Mouse (Mus musculus) MEL (cell line): ENCODE measurements around the gene Castor1. TPM values are rescaled to one million over a fixed set of nuclear protein-coding genes. Genes with fewer than 3 reads are reported as not detected.

ENCODE experiments used
- DNase-seq: peaks from one replicate; pipeline ENCODE4 v3.0.0; 2011; ENCODE audit warnings: low read depth, low spot score
- H3K27ac ChIP-seq: 2 replicates; pipeline ENCODE4 v1.5.1; 2012; ENCODE audit warnings: low read depth, mild to moderate bottlenecking, control low read depth, low read length, moderate library complexity; ENCODE audit not compliant: control insufficient read depth
- H3K27me3 ChIP-seq, 2 experiments: fragments of 150-350 bp in 1 of 2; sonication (generic) in 1 of 2; 2 replicates each; pipeline ENCODE4 v1.6.1; 2012; ENCODE audit warnings: low read length in 2 of 2, mild to moderate bottlenecking in 2 of 2, improper control_type of control experiment in 1 of 2, moderate library complexity in 1 of 2; ENCODE audit not compliant: insufficient read depth in 2 of 2, control insufficient read depth in 1 of 2
- H3K36me3 ChIP-seq, 2 experiments: 2 replicates each; pipeline ENCODE4 v1.6.1; 2012 to 2014; ENCODE audit warnings: low read length in 2 of 2, improper control_type of control experiment in 1 of 2, inconsistent platforms in 1 of 2, mild to moderate bottlenecking in 1 of 2; ENCODE audit not compliant: insufficient read depth in 2 of 2, control insufficient read depth in 1 of 2
- H3K4me1 ChIP-seq, 2 experiments: fragments of 150-350 bp in 1 of 2; sonication (generic) in 1 of 2; 2 replicates each; pipeline ENCODE4 v1.6.1; 2012; ENCODE audit warnings: low read length in 2 of 2, improper control_type of control experiment in 1 of 2, mild to moderate bottlenecking in 1 of 2; ENCODE audit not compliant: insufficient read depth in 2 of 2, control insufficient read depth in 1 of 2
- H3K4me3 ChIP-seq, 2 experiments: fragments of 150-350 bp in 1 of 2; sonication (generic) in 1 of 2; 2 replicates each; pipeline ENCODE4 v1.5.1; 2012; ENCODE audit warnings: low read depth in 2 of 2, low read length in 2 of 2, mild to moderate bottlenecking in 2 of 2, moderate library complexity in 2 of 2, control low read depth in 1 of 2, improper control_type of control experiment in 1 of 2; ENCODE audit not compliant: control insufficient read depth in 1 of 2, insufficient read depth in 1 of 2
- H3K79me2 ChIP-seq: 2 replicates; pipeline ENCODE4 v1.6.1; 2012; ENCODE audit warnings: mild to moderate bottlenecking, low read length, moderate library complexity; ENCODE audit not compliant: control insufficient read depth, poor library complexity, insufficient read depth
- H3K9ac ChIP-seq: 2 replicates; pipeline ENCODE4 v1.6.1; 2012; ENCODE audit warnings: low read depth, mild to moderate bottlenecking, control low read depth, low read length, moderate library complexity; ENCODE audit not compliant: control insufficient read depth, poor library complexity, severe bottlenecking
- H3K9me3 ChIP-seq: fragments of 150-350 bp; sonication (generic); replicated peaks from 2 replicates; pipeline ENCODE4 v1.6.1; 2012; ENCODE audit warnings: mild to moderate bottlenecking, low read length, improper control_type of control experiment, moderate library complexity; ENCODE audit not compliant: insufficient read depth
- BHLHE40 ChIP-seq: IDR thresholded peaks from 2 replicates; pipeline ENCODE4 v1.6.1; 2012; ENCODE audit warnings: low read depth, mild to moderate bottlenecking, inconsistent platforms, low read length, improper control_type of control experiment, borderline replicate concordance
- CHD1 ChIP-seq: IDR thresholded peaks from 2 replicates; pipeline ENCODE4 v1.6.1; 2012; ENCODE audit warnings: low read depth, mild to moderate bottlenecking, inconsistent platforms, low read length, improper control_type of control experiment
- CHD2 ChIP-seq: IDR thresholded peaks from 2 replicates; pipeline ENCODE4 v1.6.1; 2011; ENCODE audit warnings: low read length, improper control_type of control experiment
- CTCF ChIP-seq, 3 experiments: IDR thresholded peaks in 2 of 3; conservative IDR thresholded peaks in 1 of 3; 2 replicates each; pipeline ENCODE4 v1.5.1; 2011 to 2012; ENCODE audit warnings: low read length in 3 of 3, low read depth in 2 of 3, mild to moderate bottlenecking in 2 of 3, improper control_type of control experiment in 1 of 3, inconsistent platforms in 1 of 3, mixed read lengths in 1 of 3, moderate library complexity in 1 of 3; ENCODE audit not compliant: control insufficient read depth in 1 of 3, insufficient read depth in 1 of 3, poor library complexity in 1 of 3, severe bottlenecking in 1 of 3
- E2F4 ChIP-seq: IDR thresholded peaks from 2 replicates; pipeline ENCODE4 v1.6.1; 2011; ENCODE audit warnings: low read depth, low read length, improper control_type of control experiment, borderline replicate concordance
- ELF1 ChIP-seq: IDR thresholded peaks from 2 replicates; pipeline ENCODE4 v1.6.1; 2014; ENCODE audit warnings: low read depth, mild to moderate bottlenecking, inconsistent platforms, low read length, improper control_type of control experiment, moderate library complexity
- EP300 ChIP-seq, 2 experiments: IDR thresholded peaks; 2 replicates each; pipeline ENCODE4 v1.6.1; 2011; ENCODE audit warnings: improper control_type of control experiment in 2 of 2, low read length in 2 of 2, low read depth in 1 of 2, mild to moderate bottlenecking in 1 of 2
- ETS1 ChIP-seq: IDR thresholded peaks from 2 replicates; pipeline ENCODE4 v1.6.1; 2012; ENCODE audit warnings: low read depth, mild to moderate bottlenecking, inconsistent platforms, low read length, improper control_type of control experiment, moderate library complexity
- GABPA ChIP-seq: IDR thresholded peaks from 2 replicates; pipeline ENCODE4 v1.6.1; 2012; ENCODE audit warnings: low read depth, mild to moderate bottlenecking, inconsistent platforms, low read length, improper control_type of control experiment, moderate library complexity
- GATA1 ChIP-seq: IDR thresholded peaks from 2 replicates; pipeline ENCODE4 v1.6.1; 2011; ENCODE audit warnings: low read depth, low read length, improper control_type of control experiment
- KAT2A ChIP-seq: conservative IDR thresholded peaks from 2 replicates; pipeline ENCODE4 v1.6.1; 2012; ENCODE audit warnings: low read depth, low read length, improper control_type of control experiment, inconsistent platforms
- MAFK ChIP-seq: IDR thresholded peaks from 2 replicates; pipeline ENCODE4 v1.6.1; 2011; ENCODE audit warnings: low read depth, mild to moderate bottlenecking, low read length, improper control_type of control experiment, borderline replicate concordance
- MAX ChIP-seq: IDR thresholded peaks from 2 replicates; pipeline ENCODE4 v1.6.1; 2011; ENCODE audit warnings: low read length, improper control_type of control experiment
- MAZ ChIP-seq: IDR thresholded peaks from 2 replicates; pipeline ENCODE4 v1.6.1; 2012; ENCODE audit warnings: low read depth, mild to moderate bottlenecking, inconsistent platforms, low read length, improper control_type of control experiment
- MEF2A ChIP-seq: IDR thresholded peaks from 2 replicates; pipeline ENCODE4 v1.6.1; 2014; ENCODE audit warnings: low read depth, mild to moderate bottlenecking, inconsistent platforms, low read length, improper control_type of control experiment; ENCODE audit not compliant: poor library complexity, insufficient replicate concordance, severe bottlenecking; ENCODE audit errors: extremely low read depth
- MXI1 ChIP-seq: IDR thresholded peaks from 2 replicates; pipeline ENCODE4 v1.6.1; 2011; ENCODE audit warnings: mild to moderate bottlenecking, low read depth, low read length, improper control_type of control experiment
- MYB ChIP-seq: IDR thresholded peaks from 2 replicates; pipeline ENCODE4 v1.6.1; 2011; ENCODE audit warnings: mild to moderate bottlenecking, low read depth, low read length, improper control_type of control experiment
- MYC ChIP-seq: IDR thresholded peaks from 2 replicates; pipeline ENCODE4 v1.6.1; 2011; ENCODE audit warnings: low read depth, mild to moderate bottlenecking, low read length, improper control_type of control experiment, moderate library complexity
- NELFE ChIP-seq: IDR thresholded peaks from 2 replicates; pipeline ENCODE4 v1.6.1; 2011; ENCODE audit warnings: low read depth, low read length, improper control_type of control experiment
- NRF1 ChIP-seq: IDR thresholded peaks from 2 replicates; pipeline ENCODE4 v1.6.1; 2014; ENCODE audit warnings: low read depth, mild to moderate bottlenecking, inconsistent platforms, low read length, improper control_type of control experiment, moderate library complexity; ENCODE audit not compliant: poor library complexity, insufficient read depth, severe bottlenecking
- RAD21 ChIP-seq: IDR thresholded peaks from 2 replicates; pipeline ENCODE4 v1.6.1; 2011; ENCODE audit warnings: mild to moderate bottlenecking, low read depth, low read length, improper control_type of control experiment
- RCOR1 ChIP-seq: IDR thresholded peaks from 2 replicates; pipeline ENCODE4 v1.6.1; 2012; ENCODE audit warnings: low read depth, mild to moderate bottlenecking, inconsistent platforms, low read length, improper control_type of control experiment
- SIN3A ChIP-seq: IDR thresholded peaks from 2 replicates; pipeline ENCODE4 v1.6.1; 2012; ENCODE audit warnings: low read length, improper control_type of control experiment, inconsistent platforms
- TBP ChIP-seq: IDR thresholded peaks from 2 replicates; pipeline ENCODE4 v1.8.0; 2011; ENCODE audit warnings: low read depth, low read length, improper control_type of control experiment
- TCF12 ChIP-seq: IDR thresholded peaks from 2 replicates; pipeline ENCODE4 v1.6.1; 2014; ENCODE audit warnings: low read depth, mild to moderate bottlenecking, inconsistent platforms, low read length, improper control_type of control experiment, moderate library complexity
- USF2 ChIP-seq, 2 experiments: IDR thresholded peaks; 2 replicates each; pipeline ENCODE4 v1.6.1; 2011 to 2012; ENCODE audit warnings: improper control_type of control experiment in 2 of 2, low read length in 2 of 2, borderline replicate concordance in 1 of 2, inconsistent platforms in 1 of 2, low read depth in 1 of 2, mild to moderate bottlenecking in 1 of 2; ENCODE audit not compliant: insufficient read depth in 1 of 2
- ZKSCAN1 ChIP-seq: IDR thresholded peaks from 2 replicates; pipeline ENCODE4 v1.6.1; 2012; ENCODE audit warnings: low read depth, mild to moderate bottlenecking, inconsistent platforms, low read length, improper control_type of control experiment, moderate library complexity
- ZMIZ1 ChIP-seq: IDR thresholded peaks from 2 replicates; pipeline ENCODE4 v1.6.1; 2012; ENCODE audit warnings: low read depth, mild to moderate bottlenecking, inconsistent platforms, low read length, improper control_type of control experiment, moderate library complexity
- polyA plus RNA-seq, 2 experiments: library from polyadenylated mRNA; stranded (reverse) in 1 of 2; unstranded in 1 of 2; fragments of >175 nt in 1 of 2; fragments of >200 nt in 1 of 2; gene quantifications; 2 replicates each; pipeline versions ENCODE4 v1.2.1 to v1.2.4; 2012; ENCODE audit warnings: low replicate concordance in 2 of 2, low read depth in 1 of 2; ENCODE audit not compliant: insufficient read length in 2 of 2, insufficient read depth in 1 of 2, missing spikeins in 1 of 2
- total RNA-seq: library from RNA; depleted of rRNA; stranded (reverse); fragments of 300-350 nt; gene quantifications from 2 replicates; pipeline ENCODE4 v1.2.3, GENCODE M21; 2012

Gene Castor1
- total and polyA plus RNA-seq, 3 experiments = 6.6 to 11.8 TPM; not detected in 1

GRCm38 (mm10) chr11:4258657-4259082, 40.6 kb downstream of the Castor1 start (continued):
- TF ChIP-seq ETS1 (no peak), CTCF (IDR thresholded peaks at IDR 0.05 in 2 of 3, conservative IDR thresholded peaks at IDR 0.05 in 1 of 3; ENCODE audit: control insufficient read depth in 1 of 3, insufficient read depth in 1 of 3, low read depth in 2 of 3, low read length in 3 of 3, poor library complexity in 1 of 3, severe bottlenecking in 1 of 3) (peak; percentile 82 to 99 (median 91))

- Histone ChIP-seq H3K79me2 (no peaks in the 10 kb centered on the region), H3K4me1 (peaks cover 6 to 41% of the 10 kb centered on the region in 2 experiments), H3K9me3 (no peaks in the 10 kb centered on the region), H3K36me3 (peaks cover 0 to 8% of the 10 kb centered on the region in 2 experiments; a peak in 2 of 4 replicates), H3K27me3 (no peaks in the 10 kb centered on the region), H3K27ac (peak overlapping the region; percentile 20), H3K4me3 (peak overlapping the region; percentile 48 to 53), H3K9ac (peak overlapping the region; percentile 55)
- TF ChIP-seq ZMIZ1 (peak; percentile 75; the same call in 1 of the 2 replicates), MAFK (no peak), ELF1 (peak; percentile 50), CHD1 (0 out of 2 replicates have a peak, but pooled peaks have one; percentile 59), GATA1 (no peak), MYB (no peak), SIN3A (0 out of 2 replicates have a peak, but pooled peaks have one; percentile 32), GABPA (no peak), MYC (no peak; the same call in 1 of the 2 replicates), TCF12 (no peak), MAX (no peak; the same call in none of the 2 replicates), KAT2A (no peak), EP300 (IDR thresholded peaks at IDR 0.05; ENCODE audit: low read depth in 1 of 2, low read length in 2 of 2) (peak; percentile 43 to 57; a peak in 3 of 4 replicates), MAZ (peak; percentile 57), ZKSCAN1 (no peak), MXI1 (peak; percentile 78), E2F4 (no peak), ETS1 (peak; percentile 38; the same call in 1 of the 2 replicates), NRF1 (no peak), CHD2 (peak; percentile 19; the same call in 1 of the 2 replicates), CTCF (IDR thresholded peaks at IDR 0.05 in 2 of 3, conservative IDR thresholded peaks at IDR 0.05 in 1 of 3; ENCODE audit: control insufficient read depth in 1 of 3, insufficient read depth in 1 of 3, low read depth in 2 of 3, low read length in 3 of 3, poor library complexity in 1 of 3, severe bottlenecking in 1 of 3) (no peak; a peak in 1 of 6 replicates), NELFE (peak; percentile 44; the same call in 1 of the 2 replicates), TBP (no peak), USF2 (IDR thresholded peaks at IDR 0.05; ENCODE audit: borderline replicate concordance in 1 of 2, insufficient read depth in 1 of 2, low read depth in 1 of 2, low read length in 2 of 2) (no peak), RCOR1 (no peak), MEF2A (0 out of 2 replicates have a peak, but pooled peaks have one; percentile 44), RAD21 (no peak; the same call in 1 of the 2 replicates), BHLHE40 (0 out of 2 replicates have a peak, but pooled peaks have one; percentile 19)
- peak; percentile 83 for DNase-seq
These were observed 42.6 kb downstream of the Castor1 start for GRCm38 (mm10) chr11:4260463-4261187.
